Mouse (Mus musculus): ENCODE results near the gene A430078G23Rik. TPM values are rescaled to one million over a fixed set of nuclear protein-coding genes. Genes with fewer than 3 reads are reported as not detected.

Gene A430078G23Rik
- polyA plus RNA-seq, 1 experiment from 2014 or later, result not detected

Other genes starting within 250 kb of the A430078G23Rik start
- 53.9 and 58.6 TPM in 2 replicates for gene Insr, start 73.8 kb upstream of the A430078G23Rik start, polyA plus RNA-seq (2015; fragmentation: Nextera tagmentation; extraction: Ambion mirVana)
- 10.4 and 12.5 TPM in 2 replicates for gene Arhgef18, start 39.6 kb downstream of the A430078G23Rik start, polyA plus RNA-seq (2015; fragmentation: Nextera tagmentation; extraction: Ambion mirVana)
- gene Pex11g, start 114.3 kb downstream of the A430078G23Rik start, polyA plus RNA-seq (2015; fragmentation: Nextera tagmentation; extraction: Ambion mirVana), result 4.4 and 5.3 TPM in 2 replicates
- 0.17 and 0.23 TPM in 2 replicates for gene Tex45, start 117.4 kb downstream of the A430078G23Rik start, polyA plus RNA-seq (2015; fragmentation: Nextera tagmentation; extraction: Ambion mirVana)
- 85.1 and 90.0 TPM in 2 replicates for gene Zfp358, start 139.7 kb downstream of the A430078G23Rik start, polyA plus RNA-seq (2015; fragmentation: Nextera tagmentation; extraction: Ambion mirVana)
- 93.4 and 99.6 TPM in 2 replicates for gene Mcoln1, start 147.0 kb downstream of the A430078G23Rik start, polyA plus RNA-seq (2015; fragmentation: Nextera tagmentation; extraction: Ambion mirVana)
- 33.0 and 34.1 TPM in 2 replicates for gene Pnpla6, start 162.0 kb downstream of the A430078G23Rik start, polyA plus RNA-seq (2015; fragmentation: Nextera tagmentation; extraction: Ambion mirVana)
- gene C330021F23Rik, start 214.6 kb downstream of the A430078G23Rik start, polyA plus RNA-seq (2015; fragmentation: Nextera tagmentation; extraction: Ambion mirVana), result 1.1 and 1.3 TPM in 2 replicates
- 30.4 and 35.6 TPM in 2 replicates for gene Camsap3, start 233.9 kb downstream of the A430078G23Rik start, polyA plus RNA-seq (2015; fragmentation: Nextera tagmentation; extraction: Ambion mirVana)

Measured in midbrain, embryonic 13.5 days (tissue).